Mouse (Mus musculus): ENCODE data around the gene Rrp9. TPM values are rescaled to one million over a fixed set of nuclear protein-coding genes. Genes with fewer than 3 reads are reported as not detected.

The Rrp9 gene
- total RNA-seq, 2 experiments from 2014 or later = 17.7 to 19.4 TPM

DNA sequence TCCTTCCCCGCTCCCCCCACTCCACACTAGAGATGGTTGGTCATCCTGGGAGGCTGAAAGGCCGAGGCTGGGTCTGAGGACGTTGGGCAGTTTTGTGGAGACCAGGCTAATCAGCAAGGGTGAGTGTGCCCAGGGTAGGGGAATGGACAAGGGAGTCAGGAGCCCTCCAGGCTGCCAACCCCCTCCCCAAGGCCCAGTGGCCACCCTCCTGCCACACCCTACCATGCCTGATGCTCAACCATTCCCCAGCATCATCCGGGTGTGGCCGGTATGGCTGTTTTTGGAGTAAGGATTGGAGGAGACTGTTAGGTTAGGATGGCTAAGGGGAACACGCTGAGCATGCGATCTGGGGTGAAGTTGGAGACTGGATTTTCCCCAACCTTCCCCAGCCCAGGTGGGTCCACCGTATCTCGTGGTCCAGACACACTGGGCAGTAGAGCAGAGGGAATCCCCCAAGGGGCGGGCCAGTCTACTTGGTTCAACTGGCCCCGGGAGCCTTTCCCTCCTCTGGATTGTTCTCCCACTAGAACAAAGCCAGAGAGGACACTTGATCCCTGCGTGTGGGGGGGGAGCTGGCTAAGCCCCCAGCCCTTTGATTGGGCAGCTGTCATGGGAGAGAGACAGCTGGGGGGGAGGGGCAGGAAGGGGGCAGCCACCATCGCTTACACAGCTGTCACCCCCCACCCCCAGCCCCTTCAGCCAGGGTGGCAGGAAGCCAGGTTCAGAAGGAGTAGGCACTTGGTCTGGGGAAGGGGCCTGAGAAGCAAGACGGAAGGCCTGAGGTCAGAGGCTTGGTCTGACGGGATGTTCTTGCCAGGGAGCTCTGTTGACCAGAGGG, 19.2 kb upstream of the Rrp9 start:
- peak; percentile 52 for DNase-seq

DNA sequence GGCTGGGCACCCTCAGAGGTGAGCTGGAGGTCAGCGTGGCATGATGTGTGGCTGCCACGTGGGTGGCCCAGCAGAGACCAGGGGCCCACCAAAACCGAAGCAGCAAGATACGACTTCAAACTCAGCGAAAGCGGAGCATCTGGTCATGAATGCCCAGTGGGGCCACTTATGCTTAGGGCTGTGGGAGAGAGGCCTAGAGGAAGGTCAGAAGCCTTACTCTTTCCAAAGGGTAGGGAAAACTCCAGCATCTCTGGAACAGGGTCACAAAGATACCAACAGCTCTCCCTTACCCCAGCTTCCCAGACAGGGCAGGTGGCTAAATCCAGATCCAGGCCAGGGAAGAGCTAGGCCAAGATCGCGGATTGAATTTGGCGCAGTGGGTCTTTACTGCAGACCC, 18.6 kb upstream of the Rrp9 start:
- DNase-seq = no peak

DNA sequence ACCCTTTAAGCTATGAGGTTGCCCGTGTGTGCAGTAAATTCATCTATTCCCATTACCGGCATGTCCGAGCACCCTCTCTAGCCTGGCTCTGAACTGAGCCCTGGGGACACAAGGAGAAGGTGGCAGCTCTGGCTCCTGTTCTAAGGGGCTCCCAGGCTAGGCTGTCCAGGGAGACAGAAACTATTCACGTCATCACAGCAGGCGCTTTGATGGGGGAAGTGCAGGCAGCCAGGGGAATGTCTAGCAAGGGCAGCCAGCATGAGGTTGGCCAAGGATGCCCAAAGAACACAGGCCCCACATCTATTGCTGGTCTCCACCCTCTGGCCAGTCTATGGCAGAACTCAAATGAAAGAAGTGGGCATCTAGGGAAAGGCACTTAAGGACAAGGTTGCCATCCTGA, 17.8 kb upstream of the Rrp9 start:
- no peak for DNase-seq

DNA sequence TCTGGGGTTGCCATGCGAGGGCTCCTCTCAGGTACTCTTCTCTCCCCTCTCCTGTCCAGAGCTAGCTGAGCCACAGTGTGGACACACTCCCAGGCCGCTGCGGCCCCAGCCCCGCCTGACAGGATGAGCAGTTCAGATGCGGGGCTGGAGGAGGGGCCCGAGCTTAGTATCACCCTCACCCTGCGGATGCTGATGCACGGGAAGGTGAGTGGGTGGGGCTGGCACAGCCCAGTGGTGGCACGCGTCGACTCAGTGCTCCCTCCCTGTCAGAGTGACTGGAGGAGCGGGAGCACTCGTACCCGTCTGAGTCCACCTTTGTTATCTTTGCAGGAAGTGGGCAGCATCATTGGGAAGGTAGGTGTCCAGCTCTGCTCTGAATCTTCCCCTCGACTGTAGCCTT, 15.8 kb upstream of the Rrp9 start:
- DNase-seq = no peak

DNA sequence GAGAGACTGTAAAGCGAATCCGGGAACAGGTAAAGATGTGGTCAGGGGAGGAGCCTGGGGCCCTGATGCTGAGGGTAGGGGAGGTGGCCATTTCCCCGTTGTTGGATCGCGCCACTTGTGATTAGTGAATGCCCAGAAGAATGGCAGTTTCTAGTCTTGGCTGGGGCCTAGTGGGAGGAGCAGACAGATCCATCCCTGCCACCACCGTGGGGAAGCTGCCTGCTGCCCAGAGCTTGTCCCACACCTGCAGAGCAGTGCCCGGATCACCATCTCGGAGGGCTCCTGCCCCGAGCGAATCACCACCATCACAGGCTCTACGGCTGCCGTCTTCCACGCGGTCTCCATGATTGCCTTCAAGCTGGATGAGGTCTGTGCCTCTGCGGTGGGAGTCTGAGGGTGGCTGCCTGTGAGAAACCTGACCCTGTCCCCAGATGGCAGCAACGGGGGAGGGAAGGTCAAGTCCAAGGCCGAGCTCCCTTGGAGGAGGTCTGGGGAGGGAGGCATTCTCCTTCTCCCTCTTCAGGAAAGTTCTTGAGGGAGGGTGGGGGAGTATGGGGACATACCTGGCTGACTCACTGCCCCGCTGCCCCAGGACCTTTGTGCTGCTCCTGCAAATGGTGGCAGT, 15.2 kb upstream of the Rrp9 start:
- DNase-seq = no peak

DNA sequence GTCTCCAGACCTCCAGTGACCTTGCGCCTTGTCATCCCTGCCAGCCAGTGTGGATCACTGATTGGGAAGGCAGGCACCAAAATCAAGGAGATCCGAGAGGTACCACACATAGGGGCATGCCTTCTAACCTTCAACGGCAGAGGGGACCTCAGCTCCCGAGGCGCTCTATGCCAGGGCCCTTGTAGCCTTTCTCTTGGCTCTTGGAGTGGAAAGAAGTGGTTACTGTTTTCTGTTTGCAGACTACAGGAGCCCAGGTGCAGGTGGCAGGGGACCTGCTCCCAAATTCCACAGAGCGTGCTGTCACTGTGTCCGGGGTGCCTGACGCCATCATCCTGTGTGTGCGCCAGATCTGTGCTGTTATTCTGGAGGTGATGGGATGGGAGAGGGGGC, 14.7 kb upstream of the Rrp9 start:
- DNase-seq = no peak

DNA sequence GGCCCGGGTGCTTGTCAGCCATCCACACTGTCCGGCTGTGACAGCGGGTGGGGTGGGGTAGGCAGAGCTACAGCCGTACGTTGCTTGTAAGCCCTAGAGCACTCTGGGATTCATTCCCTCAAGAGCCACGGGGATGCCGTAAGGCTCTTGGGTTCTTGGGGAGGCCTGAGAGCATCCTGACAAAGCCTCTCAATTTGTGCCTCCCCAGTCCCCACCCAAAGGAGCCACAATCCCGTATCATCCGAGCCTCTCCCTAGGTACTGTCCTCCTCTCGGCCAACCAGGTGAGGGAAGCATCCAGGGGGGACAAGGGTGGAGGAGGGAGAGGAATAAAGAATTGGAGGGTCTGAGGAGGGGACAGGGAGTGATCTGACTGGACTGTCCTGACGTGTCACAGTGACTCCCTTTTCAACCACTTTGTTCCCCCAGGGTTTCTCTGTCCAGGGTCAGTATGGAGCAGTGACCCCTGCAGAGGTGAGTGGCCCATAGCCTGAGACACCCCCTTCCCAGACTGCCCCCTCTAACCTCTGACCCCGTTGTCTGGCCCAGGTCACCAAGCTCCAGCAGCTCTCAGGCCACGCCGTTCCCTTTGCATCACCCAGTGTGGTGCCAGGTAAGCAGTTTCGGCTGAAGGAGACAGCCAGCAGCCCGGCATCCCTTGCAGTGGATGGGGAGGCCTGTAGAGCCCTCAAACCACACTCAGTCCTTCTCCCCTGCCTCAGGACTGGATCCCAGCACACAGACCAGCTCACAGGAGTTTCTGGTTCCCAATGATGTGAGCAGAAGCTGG, 13.9 kb upstream of the Rrp9 start:
- no peak for DNase-seq

DNA sequence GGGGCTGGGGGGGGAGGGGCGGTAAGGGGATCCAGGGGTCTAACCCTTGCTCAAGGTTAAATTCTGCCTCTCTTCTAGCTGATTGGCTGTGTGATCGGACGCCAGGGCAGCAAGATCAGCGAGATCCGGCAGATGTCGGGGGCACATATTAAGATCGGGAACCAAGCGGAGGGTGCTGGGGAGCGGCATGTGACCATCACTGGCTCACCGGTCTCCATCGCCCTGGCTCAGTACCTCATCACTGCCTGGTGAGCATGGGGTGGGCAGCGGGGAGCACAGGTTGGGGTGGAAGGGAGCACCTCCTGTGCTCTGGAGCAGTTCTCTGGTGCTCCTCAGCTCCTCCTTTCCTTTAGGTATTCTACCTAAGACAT, 13.3 kb upstream of the Rrp9 start:
- DNase-seq = no peak

DNA sequence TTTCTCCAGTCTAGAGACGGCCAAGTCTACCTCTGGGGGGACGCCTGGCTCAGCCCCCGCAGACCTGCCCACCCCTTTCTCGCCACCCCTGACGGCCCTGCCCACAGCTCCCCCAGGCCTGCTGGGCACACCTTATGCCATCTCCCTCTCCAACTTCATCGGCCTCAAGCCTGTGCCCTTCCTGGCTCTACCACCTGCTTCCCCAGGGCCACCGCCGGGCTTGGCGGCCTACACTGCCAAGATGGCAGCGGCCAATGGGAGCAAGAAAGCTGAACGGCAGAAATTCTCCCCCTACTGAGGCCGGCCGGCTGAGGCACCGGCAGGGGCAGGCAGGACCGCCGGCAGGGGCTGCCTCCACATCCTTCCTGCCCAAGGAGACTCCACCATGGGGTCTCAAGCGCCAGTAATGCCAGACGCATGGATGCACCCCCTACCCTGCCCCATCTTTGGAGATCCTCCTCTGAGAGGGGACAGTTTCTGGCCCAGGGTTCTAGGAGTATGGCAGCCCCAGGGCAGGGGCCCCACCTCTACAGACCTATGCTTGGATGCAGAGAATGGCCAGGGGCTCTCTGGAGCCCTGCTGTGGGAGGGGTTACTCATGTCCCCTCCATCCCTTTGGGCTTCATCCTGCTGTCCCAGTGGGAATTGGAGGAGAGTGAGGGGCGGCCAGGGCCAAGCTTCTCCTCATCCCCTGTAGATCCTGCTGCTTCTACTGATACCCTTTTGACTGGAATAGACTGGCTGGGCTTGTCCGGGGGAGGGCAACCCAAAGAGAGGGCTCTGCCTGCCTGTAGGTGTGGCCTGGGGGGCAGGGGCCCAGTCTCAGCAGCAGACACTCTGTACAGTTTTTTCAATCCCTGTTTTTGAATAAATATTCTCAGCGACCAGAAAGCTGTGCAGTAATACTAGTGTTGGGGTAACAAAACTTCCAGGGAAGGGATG, 12.4 kb upstream of the Rrp9 start:
- no peak for DNase-seq

DNA sequence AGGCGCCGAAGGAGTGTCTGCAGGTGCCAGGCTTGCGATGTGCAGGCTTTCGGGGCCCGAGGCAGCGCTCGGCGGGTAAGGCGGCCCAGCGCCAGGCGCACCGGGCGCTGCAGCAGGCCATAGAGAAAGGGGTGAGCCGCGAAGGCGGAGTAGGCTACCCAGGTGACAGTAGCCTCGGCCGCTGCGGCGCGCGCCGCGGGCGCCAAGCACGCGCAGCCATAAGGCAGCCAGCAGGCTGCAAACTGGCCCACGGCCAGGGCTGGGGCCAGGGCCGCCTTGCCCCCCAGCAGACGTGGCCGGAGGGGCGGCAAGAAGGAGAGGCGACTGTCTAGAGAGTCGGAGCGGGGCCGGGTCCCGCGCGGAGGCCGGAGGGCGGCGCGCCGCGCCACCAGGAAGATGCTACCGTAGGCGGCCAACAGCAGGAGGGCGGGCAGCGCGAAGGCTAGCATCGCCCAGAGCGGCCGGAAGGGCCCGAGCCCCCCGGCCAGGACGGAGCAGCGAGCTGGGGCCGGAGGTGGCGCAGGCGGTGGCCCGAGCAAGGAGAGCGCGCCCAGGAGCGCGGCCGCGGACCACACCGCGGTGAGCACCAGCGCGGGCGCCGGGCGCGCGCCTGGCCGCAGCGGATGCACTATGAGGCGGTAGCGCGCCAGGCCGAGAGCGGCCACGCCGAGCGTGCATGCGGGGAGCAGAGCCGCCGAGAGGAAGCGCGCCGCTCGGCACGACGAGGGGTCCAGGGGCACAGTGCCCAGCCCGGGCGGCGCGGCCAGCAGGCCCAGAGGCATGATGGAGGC, 10.8 kb upstream of the Rrp9 start:
- peak; percentile 75 for DNase-seq

DNA sequence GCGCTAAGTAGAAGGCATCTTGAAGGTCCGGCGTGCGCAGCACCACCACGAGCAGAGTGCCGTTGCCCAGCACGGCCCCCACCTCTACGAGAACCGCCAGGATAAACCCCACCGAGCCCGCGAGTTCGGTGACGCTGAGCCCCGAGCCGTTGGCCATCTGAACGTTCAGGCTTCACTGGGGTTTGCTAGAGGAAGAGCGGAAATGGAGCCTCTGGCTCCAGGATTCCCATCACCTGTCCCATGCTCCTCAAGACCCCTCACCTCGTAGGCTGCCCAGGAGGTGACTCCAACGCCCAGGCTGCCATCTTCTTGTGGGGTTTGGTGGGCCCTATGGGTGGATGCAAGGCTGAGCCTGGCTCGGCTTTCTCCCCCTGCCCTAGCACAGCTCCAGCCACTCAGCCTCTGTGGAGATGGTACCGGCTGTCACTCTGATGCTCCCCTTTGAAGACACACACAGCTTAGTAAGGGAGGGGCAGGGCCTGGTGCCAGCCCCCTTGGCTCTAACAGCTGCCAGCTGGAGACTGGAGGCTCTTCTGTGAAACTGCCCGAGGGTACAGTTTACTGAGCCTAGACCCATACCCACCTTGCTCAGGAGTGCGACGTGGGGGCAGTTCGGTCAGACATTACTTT, 10.1 kb upstream of the Rrp9 start, which contains the start of gene Gpr62:
TSS of gene Gpr62 (minus strand) at position 368 of the 630 bp plus-strand sequence.
- peak; percentile 72 for DNase-seq

DNA sequence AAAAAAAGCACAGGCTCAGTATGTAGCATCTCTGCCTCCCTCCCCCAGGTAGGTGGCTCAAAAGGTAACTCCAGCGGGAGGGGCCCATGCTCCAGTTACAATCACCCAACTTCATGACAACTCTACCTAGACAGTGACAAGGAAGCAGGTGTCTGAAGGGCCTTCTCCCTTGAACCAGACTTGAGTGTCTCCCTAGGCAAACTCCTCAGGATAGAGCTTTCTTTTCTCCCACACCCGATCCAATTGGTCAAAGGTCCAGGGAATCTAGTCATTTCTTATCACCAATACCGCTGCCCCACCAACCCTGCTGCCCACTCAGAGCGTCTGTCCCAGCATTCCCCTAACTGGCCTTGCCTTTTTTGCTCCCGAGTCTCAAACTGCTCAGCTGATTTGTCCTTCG, 9.0 kb upstream of the Rrp9 start:
- no peak for DNase-seq

DNA sequence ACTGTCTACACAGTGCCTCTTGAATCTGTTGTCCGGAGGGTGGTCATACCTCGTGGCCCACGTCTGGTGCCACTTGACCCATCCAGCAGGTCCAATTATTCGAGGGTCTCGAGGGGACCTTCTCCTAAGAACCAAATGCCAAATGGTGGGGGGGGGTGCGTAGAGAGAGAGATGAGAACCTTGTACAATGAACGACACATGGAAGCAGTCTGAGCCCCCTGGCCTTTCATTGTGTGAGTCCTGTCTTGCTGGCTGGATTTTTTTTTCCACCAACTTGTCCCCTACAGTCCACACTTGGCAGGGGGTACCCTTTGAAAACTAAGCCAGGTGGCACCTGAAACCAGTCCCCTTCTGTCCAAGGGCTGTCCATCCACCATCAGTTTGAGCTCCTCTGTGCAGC, 8.0 kb upstream of the Rrp9 start:
- DNase-seq = no peak

DNA sequence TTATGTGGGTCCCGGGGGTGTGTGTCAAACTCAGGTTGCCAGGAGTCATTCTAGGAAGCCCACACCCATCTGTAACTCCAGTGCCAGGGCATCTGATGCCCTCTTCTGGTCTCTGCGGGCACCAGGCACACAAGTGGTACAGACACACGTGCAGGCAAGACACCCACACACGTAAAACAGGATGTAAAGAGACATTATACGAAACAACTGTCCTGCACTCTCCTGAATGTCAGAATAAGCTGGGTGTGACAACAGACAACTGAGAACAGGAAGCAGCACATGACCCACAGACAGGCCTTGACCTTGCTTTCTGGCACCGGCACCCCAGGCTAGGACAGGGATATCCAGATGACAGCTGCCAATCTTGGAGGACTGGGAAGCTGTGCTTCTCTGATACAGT, 6.4 kb upstream of the Rrp9 start:
- no peak for DNase-seq

DNA sequence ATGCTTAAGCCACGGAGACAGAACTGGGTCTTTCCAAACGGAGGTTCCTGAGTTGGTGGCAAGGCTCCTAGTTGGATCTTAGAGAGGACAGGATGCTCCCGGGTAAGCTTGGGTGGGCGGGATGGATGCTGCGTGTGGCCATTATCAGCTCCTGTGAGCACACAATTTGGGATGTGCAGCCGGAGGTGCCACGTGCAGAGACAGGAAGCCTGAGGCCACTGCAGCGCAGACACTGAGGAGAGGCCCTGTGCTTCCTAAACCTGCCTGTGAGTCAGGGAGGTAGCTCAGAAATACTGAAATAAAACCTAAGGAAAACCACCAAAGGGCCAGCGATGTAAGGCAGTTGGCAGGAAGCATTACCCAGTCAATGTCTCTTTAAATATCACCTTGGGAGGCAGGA, 6.0 kb upstream of the Rrp9 start:
- DNase-seq = no peak

DNA sequence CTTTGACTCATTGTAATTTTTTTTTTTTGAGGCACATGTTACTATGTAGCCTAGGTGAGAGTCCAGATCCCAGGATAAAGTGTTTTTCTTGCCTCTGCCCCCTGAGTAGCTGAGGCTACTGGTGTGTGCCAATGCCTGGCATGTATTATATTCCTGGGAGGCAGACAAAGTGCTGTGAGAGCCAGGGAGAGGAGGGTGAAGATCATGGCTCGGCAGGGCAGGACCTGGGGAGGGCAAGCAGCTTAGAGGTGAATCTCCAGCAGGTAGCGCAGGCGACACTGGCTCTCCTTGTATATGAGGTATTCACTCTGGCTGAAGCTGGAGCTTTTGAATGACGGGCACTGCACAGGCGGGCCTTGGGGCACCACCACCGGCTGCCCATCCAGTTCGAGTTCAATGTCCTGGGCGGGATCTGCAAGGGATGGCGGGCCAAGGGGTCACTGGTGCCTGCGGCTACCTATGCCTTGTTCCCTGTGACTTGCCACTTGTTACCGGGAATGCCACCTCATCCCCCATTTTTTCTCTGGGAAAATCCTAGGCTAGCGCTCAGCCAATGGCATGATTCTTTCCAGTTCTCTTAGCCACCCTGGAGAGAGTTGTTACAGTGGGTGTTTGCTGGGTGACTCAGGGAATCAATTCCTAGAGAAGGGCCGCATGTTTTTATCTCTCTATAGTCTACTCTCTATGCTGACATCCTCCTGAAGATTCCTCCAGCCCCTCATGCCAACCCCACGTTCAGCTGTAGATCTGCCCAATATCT, 4.6 kb upstream of the Rrp9 start:
- peak; percentile 3 for DNase-seq

DNA sequence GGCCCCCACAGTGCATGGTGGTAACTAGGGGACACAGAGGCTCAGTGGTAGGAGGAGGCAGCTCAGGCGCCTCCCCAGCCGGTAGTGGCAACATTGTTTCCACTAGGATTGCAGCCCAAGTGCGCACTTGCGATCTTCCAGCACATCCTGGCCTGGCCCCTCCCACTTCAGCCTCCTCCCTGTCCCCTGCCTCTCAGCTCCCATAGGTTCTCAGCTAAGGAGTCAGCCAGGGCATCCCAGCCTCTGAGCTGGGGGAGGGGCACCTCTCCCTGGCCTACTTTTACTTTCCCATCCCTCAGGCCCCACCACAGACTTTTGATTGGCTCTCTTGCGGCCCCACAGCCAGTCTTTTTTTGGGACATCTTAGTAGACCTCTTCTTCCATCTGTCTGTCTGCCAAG, 3.9 kb upstream of the Rrp9 start:
- peak; percentile 55 for DNase-seq

DNA sequence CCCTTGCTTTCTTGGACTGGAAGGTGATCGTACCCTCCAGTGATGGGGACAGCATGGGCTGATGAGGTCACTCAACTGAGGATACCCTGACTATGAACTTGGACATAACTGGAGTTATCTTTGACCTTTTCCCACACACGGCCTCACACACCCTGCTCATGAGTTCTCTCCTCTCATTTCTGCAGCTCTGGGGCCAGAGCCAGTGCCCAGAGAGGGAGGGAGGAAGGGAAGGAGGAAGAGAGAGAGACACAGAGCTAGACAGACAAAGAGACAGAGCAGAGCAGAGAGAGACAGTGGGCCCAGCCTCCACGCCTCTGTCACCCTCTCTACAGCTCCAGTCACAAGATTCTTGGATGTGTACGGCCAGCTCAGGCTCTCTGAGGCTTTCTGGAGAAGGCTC, 3.4 kb upstream of the Rrp9 start:
- DNase-seq = peak; percentile 6

DNA sequence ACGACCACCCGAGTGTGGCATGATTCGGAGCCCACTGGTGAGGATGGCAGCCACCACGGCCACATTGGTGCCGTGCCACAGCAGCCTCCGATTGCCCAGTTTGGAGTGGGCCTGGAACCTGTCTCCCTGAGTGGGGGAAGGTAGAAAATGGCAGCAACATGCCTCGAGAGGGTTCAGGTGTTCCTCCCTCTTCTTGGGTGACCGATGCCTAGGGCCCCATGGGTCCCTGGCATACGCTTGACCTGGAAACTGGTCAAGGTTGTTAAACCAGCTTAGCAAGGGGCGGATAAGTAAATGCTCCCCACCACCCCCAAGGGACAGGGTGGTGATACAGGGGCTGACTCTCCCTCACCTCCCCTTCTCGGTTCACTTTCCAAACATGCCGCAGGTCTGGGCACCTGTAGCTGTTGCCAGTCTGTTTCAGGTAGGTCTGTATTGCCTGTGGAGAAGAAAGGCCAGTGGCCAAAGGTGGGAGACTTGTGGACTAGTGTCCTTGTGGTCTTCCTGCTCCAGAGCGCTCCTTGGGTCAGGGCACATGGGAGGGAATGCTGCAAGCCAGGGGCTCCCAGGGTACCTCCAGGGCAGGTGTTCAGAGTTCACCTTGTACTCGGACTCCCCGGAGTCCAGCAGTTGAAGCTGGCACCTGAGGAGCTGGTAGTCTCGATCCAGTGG, 2.5 kb upstream of the Rrp9 start:
- DNase-seq = peak; percentile 5

DNA sequence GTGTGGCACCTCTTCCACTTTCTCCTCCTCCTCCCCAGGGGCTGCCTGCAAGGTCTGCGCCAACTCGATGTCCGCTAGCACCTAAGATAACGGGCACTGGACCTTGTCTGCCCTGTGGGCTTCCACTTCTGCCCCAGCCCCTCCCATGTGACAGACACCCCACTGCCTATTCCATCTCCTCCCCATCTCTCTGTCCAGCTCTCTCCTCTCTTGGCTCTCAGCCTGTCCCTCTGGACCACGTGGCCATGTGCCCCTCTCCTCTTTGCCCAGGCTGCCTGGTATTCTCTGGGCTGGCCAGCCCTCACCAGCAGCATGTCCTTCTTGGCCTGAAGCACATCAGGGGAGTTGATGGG, 2.0 kb upstream of the Rrp9 start:
- peak; percentile 24 for DNase-seq

Measured in gastrocnemius, postnatal 10 days (tissue).